25 mouse cellular contexts compared by ENCODE assay signal in the genomic region with DNA sequence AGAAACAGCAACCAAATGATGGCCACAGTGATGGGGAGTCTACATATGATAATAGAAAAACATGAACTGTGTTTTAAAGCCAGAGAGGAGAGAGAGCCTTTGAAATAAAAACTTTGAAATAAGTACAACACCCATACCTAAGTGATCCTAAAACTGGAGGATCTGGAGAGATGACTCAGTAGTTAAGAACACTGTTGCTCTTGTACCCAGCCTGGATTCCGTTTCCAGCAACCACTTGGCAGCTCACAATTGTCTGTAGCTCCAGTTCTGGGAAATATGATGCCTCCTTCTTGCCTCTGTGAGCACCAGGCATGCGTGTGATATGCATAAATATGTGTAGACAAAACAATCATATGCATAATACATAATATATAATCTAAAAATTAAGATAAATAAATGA.
"Had no signal": no experiment of that assay in that cellular context is flagged by ENCODE, and none has a peak within 500 bp of the region (broad histone marks: within the 10 kb centered on the region; RNA-seq: fewer than 3 reads in every experiment).

No protein-coding gene starts in this region.

- H3K27me3 ChIP-seq: limb, embryonic 12.5 days; limb, embryonic 15.5 days; megakaryocyte, embryonic 14.5 days; midbrain, embryonic 13.5 days; neural tube, embryonic 13.5 days; stomach, embryonic 15.5 days had no signal

- H3K4me3 ChIP-seq: limb, embryonic 12.5 days; limb, embryonic 15.5 days; midbrain, embryonic 10.5 days; midbrain, embryonic 13.5 days; myocyte; neural tube, embryonic 13.5 days; stomach, embryonic 15.5 days had no signal

- H3K27ac ChIP-seq: limb, embryonic 12.5 days; limb, embryonic 15.5 days; liver, embryonic 14.5 days; midbrain, embryonic 10.5 days; midbrain, embryonic 13.5 days; neural tube, embryonic 13.5 days; stomach, embryonic 15.5 days had no signal

- H3K9me3 ChIP-seq: limb, embryonic 12.5 days; limb, embryonic 15.5 days; megakaryocyte, embryonic 14.5 days; midbrain, embryonic 10.5 days; midbrain, embryonic 13.5 days; neural tube, embryonic 13.5 days; stomach, embryonic 15.5 days had no signal

- H3K4me2 ChIP-seq: limb, embryonic 12.5 days; limb, embryonic 15.5 days; liver, embryonic 11.5 days; lung, embryonic 14.5 days; midbrain, embryonic 13.5 days; neural tube, embryonic 13.5 days; stomach, embryonic 15.5 days had no signal

- H3K9ac ChIP-seq: limb, embryonic 12.5 days; limb, embryonic 15.5 days; liver, embryonic 14.5 days; liver, postnatal 0 days; lung, embryonic 14.5 days; midbrain, embryonic 13.5 days; neural tube, embryonic 13.5 days; stomach, embryonic 15.5 days had no signal

- DNase-seq: kidney, adult 9 months; kidney, postnatal 14 days; kidney, postnatal 4 days; left cerebral cortex, postnatal 4 days; liver, postnatal 0 days; lung, embryonic 14.5 days; lung, postnatal 36 days; right cerebral cortex, adult 18-20 months; right cerebral cortex, postnatal 25 days; spleen, adult 18-20 months; thymus, adult 2 months; thymus, postnatal 14 days; thymus, postnatal 4 days had no signal

- H3K36me3 ChIP-seq: limb, embryonic 12.5 days; limb, embryonic 15.5 days; midbrain, embryonic 10.5 days; midbrain, embryonic 13.5 days; neural tube, embryonic 13.5 days; stomach, embryonic 15.5 days had no signal

- ATAC-seq: liver, postnatal 0 days; lung, postnatal 0 days; midbrain, embryonic 13.5 days; midbrain, embryonic 16.5 days had no signal

- H3K4me1 ChIP-seq: limb, embryonic 12.5 days; limb, embryonic 15.5 days; megakaryocyte, embryonic 14.5 days; midbrain, embryonic 10.5 days; midbrain, embryonic 13.5 days; neural tube, embryonic 13.5 days; stomach, embryonic 15.5 days had no signal
